Mouse (Mus musculus) gastrocnemius, postnatal 14 days (tissue): ENCODE data around the gene H2-Aa. TPM values are rescaled to one million over a fixed set of nuclear protein-coding genes. Genes with fewer than 3 reads are reported as not detected.

Source experiments
- DNase-seq: peaks from one replicate; pipeline ENCODE4 v3.0.0; 2021; ENCODE audit warnings: mixed read lengths
- intact Hi-C: fragments of 180-260 bp; cut with DNase I; formaldehyde crosslinking; loops from one replicate; pipeline ENCODE4 v1.15.1; 2025; ENCODE audit warnings: low total_unique reads
- total RNA-seq, 2 experiments: library from RNA; stranded (reverse); gene quantifications; 2 replicates each; pipeline ENCODE4 v1.2.3; 2021

H2-Aa gene
- total RNA-seq, 2 experiments from 2014 or later: 2.8 to 3.9 TPM

- no peak for DNase-seq
- intact Hi-C loops: no loop called here
These were observed 18.9 kb downstream of the H2-Aa start for GRCm38 (mm10) chr17:34268748-34269147.

- intact Hi-C loops: no loop called here
- no peak for DNase-seq
These were observed 19.4 kb downstream of the H2-Aa start for GRCm38 (mm10) chr17:34268262-34268661.

GRCm38 (mm10) chr17:34264452-34265351 lies 22.9 kb downstream of the H2-Aa start:
- intact Hi-C loops: no loop called here
- DNase-seq: no peak

GRCm38 (mm10) chr17:34263811-34264371 lies 23.7 kb downstream of the H2-Aa start:
- intact Hi-C loops: no loop called here
- DNase-seq: no peak

GRCm38 (mm10) chr17:34263068-34263467 lies 24.6 kb downstream of the H2-Aa start:
- intact Hi-C loops: no loop called here
- DNase-seq: no peak

GRCm38 (mm10) chr17:34261502-34261901 lies 26.1 kb downstream of the H2-Aa start:
- intact Hi-C loops: no loop called here
- DNase-seq: peak; percentile 64

- intact Hi-C loops: no loop called here
- DNase-seq: no peak
These were observed 27.1 kb downstream of the H2-Aa start for GRCm38 (mm10) chr17:34260551-34260950.

GRCm38 (mm10) chr17:34257594-34258375 lies 29.8 kb downstream of the H2-Aa start, which contains the start of gene H2-Ab1:
H2-Ab1 (plus strand) TSS chr17:34257689.
- DNase-seq: peak; percentile 55
- intact Hi-C loops: no loop called here

GRCm38 (mm10) chr17:34256501-34256900 lies 31.1 kb downstream of the H2-Aa start:
- intact Hi-C loops: no loop called here

GRCm38 (mm10) chr17:34251666-34252065 lies 36.0 kb downstream of the H2-Aa start:
- intact Hi-C loops: loop anchor here (5.0 kb wide), 1 partner anchor 66 kb away; no protein-coding TSS in a partner anchor
- DNase-seq: no peak

More at GRCm38 (mm10) chr17:34256501-34256900, 31.1 kb downstream of the H2-Aa start:
- DNase-seq: no peak

GRCm38 (mm10) chr17:34249878-34250277 lies 37.7 kb downstream of the H2-Aa start:
- DNase-seq: no peak

GRCm38 (mm10) chr17:34249361-34249760 lies 38.3 kb downstream of the H2-Aa start:
- DNase-seq: no peak
- intact Hi-C loops: loop anchor here (1.0 to 10.0 kb wide), 2 partner anchors 100 to 175 kb away; no protein-coding TSS in a partner anchor

More at GRCm38 (mm10) chr17:34249878-34250277, 37.7 kb downstream of the H2-Aa start:
- intact Hi-C loops: loop anchor here (1.0 to 10.0 kb wide), 3 partner anchors 67 to 175 kb away; no protein-coding TSS in a partner anchor

- intact Hi-C loops: loop anchor here (1.0 to 10.0 kb wide), 2 partner anchors 101 to 174 kb away; no protein-coding TSS in a partner anchor
- DNase-seq: no peak
These were observed 38.9 kb downstream of the H2-Aa start for GRCm38 (mm10) chr17:34248764-34249163.

- DNase-seq: no peak
- intact Hi-C loops: loop anchor here (10.0 kb wide), 1 partner anchor 172 kb away; no protein-coding TSS in a partner anchor
These were observed 40.6 kb downstream of the H2-Aa start for GRCm38 (mm10) chr17:34247047-34247446.

- intact Hi-C loops: loop anchor here (10.0 kb wide), 1 partner anchor 170 kb away; no protein-coding TSS in a partner anchor
- DNase-seq: no peak
These were observed 43.0 kb downstream of the H2-Aa start for GRCm38 (mm10) chr17:34244656-34245055.

- DNase-seq: no peak
- intact Hi-C loops: loop anchor here (10.0 kb wide), 1 partner anchor 166 kb away; no protein-coding TSS in a partner anchor
These were observed 46.7 kb downstream of the H2-Aa start for GRCm38 (mm10) chr17:34240916-34241315.

- intact Hi-C loops: loop anchor here (10.0 kb wide), 1 partner anchor 166 kb away; no protein-coding TSS in a partner anchor
- no peak for DNase-seq
These were observed 47.3 kb downstream of the H2-Aa start for GRCm38 (mm10) chr17:34240366-34240765.

GRCm38 (mm10) chr17:34239601-34240041 lies 48.0 kb downstream of the H2-Aa start:
- no peak for DNase-seq
- intact Hi-C loops: loop anchor here (5.0 to 10.0 kb wide), 2 partner anchors 67 to 165 kb away; no protein-coding TSS in a partner anchor

- no peak for DNase-seq
- intact Hi-C loops: loop anchor here (5.0 kb wide), 1 partner anchor 66 kb away; no protein-coding TSS in a partner anchor
These were observed 48.9 kb downstream of the H2-Aa start, which contains the start of gene H2-Ob for GRCm38 (mm10) chr17:34238706-34239105. H2-Ob (plus strand) TSS chr17:34238903.
